Mouse (Mus musculus): ENCODE results near the gene Raph1.

DNA sequence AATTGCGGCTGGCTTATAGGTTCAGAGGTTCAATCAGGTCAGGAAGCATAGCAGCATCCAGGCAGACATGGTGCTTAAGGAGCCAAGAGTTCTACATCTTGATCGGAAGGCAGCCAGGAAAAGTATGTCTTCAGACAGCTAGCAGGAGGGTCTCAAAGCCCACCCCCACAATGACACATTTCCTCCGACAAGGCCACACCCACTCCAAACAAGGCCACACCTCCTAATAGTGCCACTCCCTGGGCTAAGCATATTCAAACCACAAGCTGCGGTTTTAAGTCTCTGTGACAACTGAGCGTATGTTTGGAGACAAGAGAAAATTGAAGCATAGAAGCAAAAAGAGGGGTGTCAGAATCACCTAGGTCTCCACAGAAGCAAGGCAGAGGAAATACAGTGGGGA is 2.3 kb upstream of the Raph1 start:
- TF ChIP-seq GATA1 (IDR thresholded peaks at IDR 0.05; ENCODE audit: low read length) (no peak), TAL1 (IDR thresholded peaks at IDR 0.05; ENCODE audit: low read length) (no peak)
